Mouse (Mus musculus) layer of hippocampus, adult 9-10 months (tissue): ENCODE measurements around the gene Trnp1.

ENCODE experiments used
- DNase-seq: peaks from one replicate; pipeline ENCODE4 v3.0.0; 2022; ENCODE audit warnings: low spot score

Trnp1 gene

GRCm38 (mm10) chr4:133460006-133460405, 38.3 kb downstream of the Trnp1 start:
- no peak for DNase-seq

- no peak for DNase-seq
Observed at GRCm38 (mm10) chr4:133458044-133458443, 40.3 kb downstream of the Trnp1 start.

- DNase-seq = no peak
Observed at GRCm38 (mm10) chr4:133452433-133452832, 45.9 kb downstream of the Trnp1 start.

GRCm38 (mm10) chr4:133451536-133451935, 46.8 kb downstream of the Trnp1 start:
- DNase-seq = peak; percentile 78

- no peak for DNase-seq
Observed at GRCm38 (mm10) chr4:133449726-133450125, 48.6 kb downstream of the Trnp1 start.

GRCm38 (mm10) chr4:133448708-133449388, 49.5 kb downstream of the Trnp1 start:
- no peak for DNase-seq

- no peak for DNase-seq
Observed at GRCm38 (mm10) chr4:133447967-133448366, 50.4 kb downstream of the Trnp1 start.

- no peak for DNase-seq
Observed at GRCm38 (mm10) chr4:133447366-133447765, 51.0 kb downstream of the Trnp1 start.

GRCm38 (mm10) chr4:133445727-133446126, 52.6 kb downstream of the Trnp1 start:
- DNase-seq = no peak

GRCm38 (mm10) chr4:133443085-133443484, 55.3 kb downstream of the Trnp1 start:
- no peak for DNase-seq

- no peak for DNase-seq
Observed at GRCm38 (mm10) chr4:133442194-133442593, 56.2 kb downstream of the Trnp1 start.
